Mouse (Mus musculus) heart, postnatal 0 days (tissue): ENCODE results near the gene Utp14a. TPM values are rescaled to one million over a fixed set of nuclear protein-coding genes. Genes with fewer than 3 reads are reported as not detected.
"Not testable (repeated sequence)": the region's sequence is repeated elsewhere in the genome, so short reads cannot be mapped to it uniquely, and the experiment has no call there.

Experiments
- ATAC-seq: fragments of 200-750 bp; cut with Nextera tagmentation; 2 replicates; pipeline ENCODE4 v1.8.0; 2017; ENCODE audit warnings: low read depth, moderate number of reproducible peaks, moderate library complexity; ENCODE audit not compliant: insufficient read depth
- DNase-seq: peaks from one replicate; pipeline ENCODE4 v3.0.0-alpha.2; 2016; ENCODE audit warnings: low spot score
- H3K27ac ChIP-seq: fragments of 300-500 bp; sonication (generic); 2 replicates; pipeline ENCODE4 v1.5.1; 2014; ENCODE audit warnings: low read depth, mild to moderate bottlenecking
- H3K27me3 ChIP-seq: fragments of 300-500 bp; sonication (generic); 2 replicates; pipeline ENCODE4 v1.6.1; 2014; ENCODE audit warnings: low read length, mixed read lengths; ENCODE audit not compliant: control insufficient read depth, insufficient read depth
- H3K36me3 ChIP-seq: fragments of 300-500 bp; sonication (generic); replicated peaks from 2 replicates; pipeline ENCODE4 v1.6.1; 2014; ENCODE audit warnings: low read length, mixed read lengths; ENCODE audit not compliant: control insufficient read depth, insufficient read depth
- H3K4me1 ChIP-seq: fragments of 300-500 bp; sonication (generic); 2 replicates; pipeline ENCODE4 v1.6.1; 2014; ENCODE audit warnings: antibody characterized with exemption; ENCODE audit not compliant: control insufficient read depth, insufficient read depth
- H3K4me2 ChIP-seq: fragments of 300-500 bp; sonication (generic); 2 replicates; pipeline ENCODE4 v1.6.1; 2014; ENCODE audit warnings: low read depth, mild to moderate bottlenecking, low read length, moderate library complexity
- H3K4me3 ChIP-seq: fragments of 300-500 bp; sonication (generic); 2 replicates; pipeline ENCODE4 v1.5.1; 2014; ENCODE audit warnings: low read depth, low read length
- H3K9ac ChIP-seq: fragments of 300-500 bp; sonication (generic); replicated peaks from 2 replicates; pipeline ENCODE4 v1.6.1; 2014; ENCODE audit warnings: low read depth, low read length, mixed read lengths
- H3K9me3 ChIP-seq: fragments of 300-500 bp; sonication (generic); replicated peaks from 2 replicates; pipeline ENCODE4 v1.6.1; 2016; ENCODE audit warnings: low read length; ENCODE audit not compliant: control insufficient read depth
- CTCF ChIP-seq: IDR thresholded peaks from 2 replicates; pipeline ENCODE4 v1.5.1; 2016; ENCODE audit warnings: antibody characterized with exemption, control low read depth, low read depth
- EP300 ChIP-seq: IDR thresholded peaks from 2 replicates; pipeline ENCODE4 v1.6.1; 2016; ENCODE audit warnings: antibody characterized with exemption, low read depth
- WGBS: fragments of 180-500 bp; shearing (Covaris S2); extraction: QIAGEN DNeasy Blood & Tissue Kit; methylation state at CpG from one replicate; pipeline ENCODE4 v1.1.7; 2014; 5-methylcytosine and 5-hydroxymethylcytosine counted together
- polyA plus RNA-seq: library from polyadenylated mRNA; unstranded; fragments of >200 nt; fragmentation: Nextera tagmentation; extraction: Ambion mirVana; gene quantifications from 2 replicates; pipeline ENCODE4 v1.2.1, GENCODE M21; 2015
- total RNA-seq: library from RNA; depleted of rRNA; stranded (reverse); fragments of >200 nt; gene quantifications from 2 replicates; pipeline ENCODE4 v1.2.3, GENCODE M21; 2014; ENCODE audit warnings: low replicate concordance; rRNA removed

Gene Utp14a
- 3.4 and 6.0 TPM in 2 replicates for total RNA-seq
- polyA plus RNA-seq, result 9.6 and 9.9 TPM in 2 replicates

DNA sequence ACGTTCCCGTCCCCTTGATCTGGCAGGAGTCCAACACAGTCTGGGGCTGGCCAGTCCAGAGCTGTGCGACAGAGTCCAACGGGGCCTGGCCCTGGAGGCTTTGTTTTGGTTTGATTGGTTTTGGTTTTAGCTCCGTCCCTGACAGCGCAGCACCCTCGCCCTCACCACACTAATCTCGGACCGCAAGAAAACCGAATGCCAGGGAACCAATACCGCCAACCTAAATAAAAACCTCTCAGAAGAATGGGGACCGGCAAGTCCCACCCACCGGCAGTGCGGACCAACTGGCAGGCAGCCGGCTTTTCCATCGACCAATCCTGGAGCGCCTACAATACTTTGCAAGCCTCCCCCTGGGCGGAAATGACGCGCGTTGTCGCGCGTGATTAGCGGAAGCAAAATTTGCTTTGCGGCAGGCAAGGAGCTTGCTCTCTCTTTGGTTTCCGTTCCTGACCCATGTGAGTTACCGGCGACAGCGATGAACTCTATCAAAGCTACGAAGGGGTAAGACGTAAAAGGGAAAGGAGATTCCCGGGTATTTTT is at the start of gene Utp14a:
TSS of gene Utp14a (plus strand) at position 395 of the 540 bp plus-strand sequence.
- Histone ChIP-seq H3K9ac (peak within 1 kb of the TSS; percentile 54), H3K4me2 (peak within 1 kb of the TSS; percentile 65), H3K9me3 (no peaks in the 10 kb centered on the region), H3K36me3 (0 out of 2 replicates have a peak, but pooled peaks cover 5% of the 10 kb centered on the region), H3K27me3 (no peaks in the 10 kb centered on the region), H3K27ac (peak within 1 kb of the TSS; percentile 80), H3K4me1 (no peaks in the 10 kb centered on the region; the same call in 1 of the 2 replicates), H3K4me3 (peak within 1 kb of the TSS; percentile 64)
- no peak for TF ChIP-seq CTCF
- ATAC-seq (peak; percentile 99), DNase-seq (peak; percentile 93)
- WGBS, result 5% methylated on average over 33 of the region's 33 CpGs

GRCm38 (mm10) chrX:48207761-48208487 is 48.7 kb upstream of the Utp14a start:
- peak overlapping the region; percentile 78 for H3K4me3 ChIP-seq
- peak overlapping the region; percentile 76 for H3K4me2 ChIP-seq
- H3K27ac ChIP-seq, result peak overlapping the region; percentile 61
- TF ChIP-seq CTCF, result no peak
- no peaks in the 10 kb centered on the region for H3K27me3 ChIP-seq
- H3K9me3 ChIP-seq, result no peaks in the 10 kb centered on the region
- H3K4me1 ChIP-seq, result no peaks in the 10 kb centered on the region
- ATAC-seq (peak; percentile 71), DNase-seq (no peak)
- no peaks in the 10 kb centered on the region for H3K36me3 ChIP-seq
- 8% methylated on average over 34 of the region's 36 CpGs for WGBS
- H3K9ac ChIP-seq, result peak overlapping the region; percentile 65

DNA sequence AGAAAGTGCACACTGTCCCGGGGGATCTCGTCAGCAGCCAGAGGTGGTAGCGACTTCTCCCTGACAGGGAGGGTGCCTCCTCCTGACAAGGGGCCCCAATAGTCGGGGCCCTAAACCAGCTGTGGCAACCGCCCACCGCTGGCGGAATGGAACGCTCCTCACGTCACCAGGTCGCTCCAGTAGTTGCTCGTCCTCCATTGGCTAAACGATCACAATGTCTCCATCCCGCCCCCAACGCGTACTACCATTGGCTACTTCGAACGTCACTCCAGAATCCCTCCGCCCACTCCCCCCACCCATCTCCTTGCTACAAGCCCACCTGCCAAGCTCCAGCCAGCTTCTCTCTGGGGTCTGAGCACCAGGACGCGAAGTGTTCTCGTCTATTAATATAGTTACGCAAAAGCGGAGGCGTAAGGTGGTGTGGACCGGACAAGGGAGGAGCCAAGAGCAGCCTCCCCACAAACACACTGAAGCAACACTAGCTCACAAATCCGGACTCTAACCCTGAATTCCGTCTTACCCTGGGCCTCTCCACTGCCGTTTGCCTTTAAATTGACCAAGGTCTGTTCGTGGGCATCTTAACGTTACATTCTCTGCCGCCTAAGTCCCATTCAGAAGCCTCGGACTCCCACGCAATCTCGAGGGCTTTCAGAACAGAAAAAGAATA is 48.0 kb upstream of the Utp14a start, which contains the start of gene Zdhhc9:
TSS of gene Zdhhc9 (minus strand) at position 360 of the 667 bp plus-strand sequence.
- Histone ChIP-seq H3K27ac (peak within 1 kb of the TSS; percentile 61), H3K4me1 (no peaks in the 10 kb centered on the region), H3K9ac (peak within 1 kb of the TSS; percentile 65), H3K4me3 (peak within 1 kb of the TSS; percentile 78), H3K36me3 (no peaks in the 10 kb centered on the region), H3K27me3 (no peaks in the 10 kb centered on the region), H3K9me3 (no peaks in the 10 kb centered on the region), H3K4me2 (peak within 1 kb of the TSS; percentile 76)
- peak; percentile 96 for ATAC-seq
- peak; percentile 74 for DNase-seq
- TF ChIP-seq EP300 (no peak), CTCF (no peak)
- WGBS, result 16% methylated on average over 34 of the region's 34 CpGs

- not testable (repeated sequence) for H3K9ac ChIP-seq, H3K4me2 ChIP-seq, H3K4me3 ChIP-seq, ATAC-seq, H3K36me3 ChIP-seq, H3K27ac ChIP-seq, H3K4me1 ChIP-seq, DNase-seq, H3K9me3 ChIP-seq, H3K27me3 ChIP-seq
- WGBS, result 88% methylated on average over 2 of the region's 4 CpGs
Observed at GRCm38 (mm10) chrX:48209746-48210145, 46.9 kb upstream of the Utp14a start.

DNA sequence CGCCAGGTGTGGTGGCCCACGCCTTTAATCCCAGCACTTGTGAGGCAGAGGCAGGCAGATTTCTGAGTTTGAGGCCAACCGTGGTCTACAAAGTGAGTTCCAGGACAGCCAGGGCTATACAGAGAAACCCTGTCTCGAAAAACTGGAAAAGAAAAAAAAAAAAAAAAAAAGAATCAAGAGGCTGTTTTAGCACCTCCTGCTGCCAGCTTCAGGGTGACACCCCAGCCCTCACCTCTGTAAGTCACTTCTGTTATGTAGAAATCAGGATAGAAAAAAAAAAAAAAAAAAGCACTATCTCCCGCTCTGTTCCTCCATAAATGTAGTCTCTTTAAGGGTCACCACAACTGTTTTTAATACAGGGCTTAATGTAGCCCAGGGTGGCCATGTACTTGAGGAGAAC is 37.2 kb upstream of the Utp14a start:
- H3K27ac ChIP-seq, result no peak overlapping the region
- H3K4me3 ChIP-seq, result no peak overlapping the region
- no peak for ATAC-seq
- no peak overlapping the region for H3K9ac ChIP-seq
- no peaks in the 10 kb centered on the region for H3K36me3 ChIP-seq
- DNase-seq, result no peak
- no peak overlapping the region for H3K4me2 ChIP-seq
- 73% methylated on average over 5 of the region's 5 CpGs for WGBS
- H3K27me3 ChIP-seq, result no peaks in the 10 kb centered on the region
- H3K9me3 ChIP-seq, result no peaks in the 10 kb centered on the region
- TF ChIP-seq EP300, result no peak
- TF ChIP-seq CTCF, result no peak
- no peaks in the 10 kb centered on the region for H3K4me1 ChIP-seq
